Mouse (Mus musculus): Measurements from ENCODE around the gene Panx3. TPM values are rescaled to one million over a fixed set of nuclear protein-coding genes. Genes with fewer than 3 reads are reported as not detected.

Panx3 gene
- 0.58 TPM in 1 of 2 replicates, not detected in the other for polyA plus RNA-seq (2015; fragmentation: Nextera tagmentation; extraction: Ambion mirVana)

DNA sequence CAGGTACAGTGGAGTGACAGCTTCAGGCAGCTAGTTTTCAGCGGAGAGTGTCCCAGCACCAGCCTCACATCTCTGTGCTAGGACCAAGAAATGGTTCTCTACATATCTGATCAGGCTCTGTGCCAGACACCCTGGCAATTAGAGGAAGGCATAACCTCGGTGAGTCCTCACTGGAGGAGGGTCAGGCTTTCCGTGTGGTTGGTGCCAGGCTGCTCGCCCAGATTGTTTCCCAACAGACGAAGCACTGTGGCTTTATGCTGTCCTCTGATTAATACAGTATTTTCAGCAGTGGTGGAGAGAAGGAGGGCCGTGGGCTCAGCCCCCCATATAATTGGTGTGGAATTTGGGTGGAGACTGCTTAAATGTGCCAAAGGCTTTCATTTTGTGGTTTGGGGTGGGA lies at the start of gene Panx3:
TSS of gene Panx3 (minus strand) at position 121 of the 400 bp plus-strand sequence.

DNA sequence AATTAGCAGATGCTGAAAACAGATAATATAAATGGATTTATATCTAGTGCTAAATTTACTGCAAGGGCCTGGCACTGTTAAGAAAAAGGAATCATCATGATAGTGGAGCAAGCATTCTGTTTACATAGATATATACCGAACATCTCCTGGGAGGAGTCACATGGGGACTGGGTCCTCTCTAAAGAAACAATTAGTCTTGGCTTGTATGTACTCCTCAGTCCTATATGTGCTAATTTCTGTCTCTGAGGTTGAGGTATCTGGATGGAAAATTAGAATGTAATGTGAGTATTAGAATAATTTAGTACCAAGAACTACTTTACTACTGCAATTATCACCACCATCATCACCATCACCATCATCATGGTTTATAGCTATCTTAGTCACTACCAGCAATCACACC lies 47.1 kb upstream of the Panx3 start, which contains the start of gene Olfr160:
TSS of gene Olfr160 (minus strand) at position 101 of the 400 bp plus-strand sequence.

DNA sequence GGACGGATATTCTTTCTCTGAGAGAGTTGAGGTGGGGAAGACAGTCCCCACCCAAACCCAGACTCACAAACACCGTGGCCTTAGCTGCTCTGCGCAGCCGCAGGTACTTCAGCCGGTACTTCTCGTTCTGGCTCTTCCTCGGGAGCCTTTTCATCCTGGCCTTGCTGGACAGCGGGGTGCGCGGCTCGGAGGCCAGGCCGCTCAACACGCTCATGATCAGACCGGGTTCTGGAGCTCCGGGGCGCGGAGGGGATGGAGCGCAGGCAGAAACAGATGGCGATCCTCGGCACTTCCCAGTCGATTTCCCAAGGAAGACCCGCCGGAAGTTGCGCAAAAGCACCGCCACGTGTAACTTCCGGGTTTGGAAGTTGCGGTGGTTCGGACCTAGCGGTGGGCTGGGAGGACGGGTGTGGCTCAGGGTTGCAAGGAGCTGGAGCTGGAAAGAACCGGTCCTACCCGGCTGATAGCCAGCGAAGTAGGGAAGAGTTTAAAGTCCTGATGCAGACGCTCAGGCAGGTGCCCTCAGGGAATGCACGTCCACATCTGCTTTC lies 12.0 kb downstream of the Panx3 start, which contains the start of gene Tbrg1:
TSS of gene Tbrg1 (minus strand) at position 382 of the 551 bp plus-strand sequence.

GRCm38 (mm10) chr9:37613182-37613910 lies 55.7 kb downstream of the Panx3 start, which contains the start of gene Spa17:
Gene Spa17, minus strand, starts transcription at chr9:37613722.

Other genes with a start within 250 kb of the Panx3 start
- not detected in 2 replicates for gene Robo3, start 236.0 kb downstream of the Panx3 start, polyA plus RNA-seq (2015; fragmentation: Nextera tagmentation; extraction: Ambion mirVana)
- 6.5 and 7.9 TPM in 2 replicates for gene Msantd2, start 179.9 kb downstream of the Panx3 start, polyA plus RNA-seq (2015; fragmentation: Nextera tagmentation; extraction: Ambion mirVana)
- 51.3 and 58.9 TPM in 2 replicates for gene Esam, start 141.2 kb downstream of the Panx3 start, polyA plus RNA-seq (2015; fragmentation: Nextera tagmentation; extraction: Ambion mirVana)
- 1.3 and 2.1 TPM in 2 replicates for gene Vsig2, start 130.0 kb downstream of the Panx3 start, polyA plus RNA-seq (2015; fragmentation: Nextera tagmentation; extraction: Ambion mirVana)
- gene Nrgn, start 116.3 kb downstream of the Panx3 start, polyA plus RNA-seq (2015; fragmentation: Nextera tagmentation; extraction: Ambion mirVana), result 1.1 and 1.5 TPM in 2 replicates
- gene Siae, start 113.5 kb downstream of the Panx3 start, polyA plus RNA-seq (2015; fragmentation: Nextera tagmentation; extraction: Ambion mirVana), result 4.0 and 5.3 TPM in 2 replicates
- 7.2 and 7.3 TPM in 2 replicates for gene Spa17, start 55.5 kb downstream of the Panx3 start, polyA plus RNA-seq (2015; fragmentation: Nextera tagmentation; extraction: Ambion mirVana)
- gene Tbrg1, start 11.9 kb downstream of the Panx3 start, polyA plus RNA-seq (2015; fragmentation: Nextera tagmentation; extraction: Ambion mirVana), result 89.1 and 99.7 TPM in 2 replicates
- not detected in 2 replicates for gene Olfr160, start 47.0 kb upstream of the Panx3 start, polyA plus RNA-seq (2015; fragmentation: Nextera tagmentation; extraction: Ambion mirVana)
- gene Olfr874, start 75.9 kb upstream of the Panx3 start, polyA plus RNA-seq (2015; fragmentation: Nextera tagmentation; extraction: Ambion mirVana), result not detected in 2 replicates
- not detected in 2 replicates for gene Olfr875, start 102.6 kb upstream of the Panx3 start, polyA plus RNA-seq (2015; fragmentation: Nextera tagmentation; extraction: Ambion mirVana)
- gene Olfr876, start 133.8 kb upstream of the Panx3 start, polyA plus RNA-seq (2015; fragmentation: Nextera tagmentation; extraction: Ambion mirVana), result not detected in 2 replicates
- gene Olfr877, start 185.0 kb upstream of the Panx3 start, polyA plus RNA-seq (2015; fragmentation: Nextera tagmentation; extraction: Ambion mirVana), result not detected in 2 replicates
- not detected in 2 replicates for gene Olfr145, start 227.5 kb upstream of the Panx3 start, polyA plus RNA-seq (2015; fragmentation: Nextera tagmentation; extraction: Ambion mirVana)
- not detected in 2 replicates for gene Olfr878, start 248.6 kb upstream of the Panx3 start, polyA plus RNA-seq (2015; fragmentation: Nextera tagmentation; extraction: Ambion mirVana)

Measured in skeletal muscle tissue, postnatal 0 days (tissue).